Mouse (Mus musculus): ENCODE measurements around the gene Cpne1. TPM values are rescaled to one million over a fixed set of nuclear protein-coding genes. Genes with fewer than 3 reads are reported as not detected.
A peak's percentile ranks its signal among the peaks of the same experiment; 100 is the strongest.
"Not testable (repeated sequence)": the region's sequence is repeated elsewhere in the genome, so short reads cannot be mapped to it uniquely, and the experiment has no call there.

Gene Cpne1
- polyA plus RNA-seq, 1 experiment, result 51.2 TPM

- peaks cover 21% of the 10 kb centered on the region for H3K36me3 ChIP-seq (ENCODE audit: control insufficient read depth, insufficient read depth, low read length)
- H3K4me3 ChIP-seq (ENCODE audit: low read depth, low read length), result peak overlapping the region; percentile 77
- TF ChIP-seq CTCF (IDR thresholded peaks at IDR 0.05; ENCODE audit: extremely low read depth, insufficient read length, insufficient replicate concordance, low read depth, low read length), result no peak
- 3% methylated on average over 16 of the region's 16 CpGs for WGBS
- no peaks in the 10 kb centered on the region for H3K27me3 ChIP-seq (ENCODE audit: control insufficient read depth, insufficient read depth, low read length)
- peak overlapping the region; percentile 35 for H3K27ac ChIP-seq (ENCODE audit: insufficient read depth, low read depth, low read length)
- no peaks in the 10 kb centered on the region for H3K4me1 ChIP-seq (ENCODE audit: control insufficient read depth, insufficient read depth, insufficient read length, low read length)
Observed at GRCm38 (mm10) chr2:156143367-156143766, 31.6 kb upstream of the Cpne1 start.

- H3K4me3 ChIP-seq (ENCODE audit: low read depth, low read length), result no peak overlapping the region
- TF ChIP-seq CTCF (IDR thresholded peaks at IDR 0.05; ENCODE audit: extremely low read depth, insufficient read length, insufficient replicate concordance, low read depth, low read length) (no peak), POLR2A (IDR thresholded peaks at IDR 0.05; ENCODE audit: low read depth, low read length) (no peak)
- WGBS, result 81% methylated on average over 2 of the region's 2 CpGs
Observed at GRCm38 (mm10) chr2:156142820-156143219, 31.1 kb upstream of the Cpne1 start.

GRCm38 (mm10) chr2:156135695-156136094, 23.9 kb upstream of the Cpne1 start:
- H3K27me3 ChIP-seq (ENCODE audit: control insufficient read depth, insufficient read depth, low read length), result no peaks in the 10 kb centered on the region
- H3K4me3 ChIP-seq (ENCODE audit: low read depth, low read length), result no peak overlapping the region
- H3K27ac ChIP-seq (ENCODE audit: insufficient read depth, low read depth, low read length), result no peak overlapping the region
- H3K4me1 ChIP-seq (ENCODE audit: control insufficient read depth, insufficient read depth, insufficient read length, low read length), result no peaks in the 10 kb centered on the region
- 88% methylated on average over 6 of the region's 6 CpGs for WGBS
- H3K36me3 ChIP-seq (ENCODE audit: control insufficient read depth, insufficient read depth, low read length), result peaks cover 20% of the 10 kb centered on the region
- TF ChIP-seq CTCF (IDR thresholded peaks at IDR 0.05; ENCODE audit: extremely low read depth, insufficient read length, insufficient replicate concordance, low read depth, low read length) (peak; percentile 21; the same call in 1 of the 2 replicates), POLR2A (IDR thresholded peaks at IDR 0.05; ENCODE audit: low read depth, low read length) (no peak)

More at GRCm38 (mm10) chr2:156142820-156143219, 31.1 kb upstream of the Cpne1 start:
- Histone ChIP-seq H3K27ac (ENCODE audit: insufficient read depth, low read depth, low read length) (no peak overlapping the region), H3K27me3 (ENCODE audit: control insufficient read depth, insufficient read depth, low read length) (no peaks in the 10 kb centered on the region), H3K4me1 (ENCODE audit: control insufficient read depth, insufficient read depth, insufficient read length, low read length) (no peaks in the 10 kb centered on the region), H3K36me3 (ENCODE audit: control insufficient read depth, insufficient read depth, low read length) (peaks cover 18% of the 10 kb centered on the region)

- Histone ChIP-seq H3K27ac (ENCODE audit: insufficient read depth, low read depth, low read length) (no peak overlapping the region), H3K36me3 (ENCODE audit: control insufficient read depth, insufficient read depth, low read length) (peaks cover 18% of the 10 kb centered on the region), H3K27me3 (ENCODE audit: control insufficient read depth, insufficient read depth, low read length) (no peaks in the 10 kb centered on the region), H3K4me3 (ENCODE audit: low read depth, low read length) (no peak overlapping the region), H3K4me1 (ENCODE audit: control insufficient read depth, insufficient read depth, insufficient read length, low read length) (no peaks in the 10 kb centered on the region)
- TF ChIP-seq POLR2A (IDR thresholded peaks at IDR 0.05; ENCODE audit: low read depth, low read length) (no peak), CTCF (IDR thresholded peaks at IDR 0.05; ENCODE audit: extremely low read depth, insufficient read length, insufficient replicate concordance, low read depth, low read length) (no peak)
- WGBS, result 82% methylated on average over 5 of the region's 5 CpGs
Observed at GRCm38 (mm10) chr2:156134161-156134560, 22.4 kb upstream of the Cpne1 start.

GRCm38 (mm10) chr2:156126992-156127391, 15.2 kb upstream of the Cpne1 start, which contains the start of gene Gm28036:
TSS of gene Gm28036 (minus strand) at chr2:156127092.
- H3K4me1 ChIP-seq (ENCODE audit: control insufficient read depth, insufficient read depth, insufficient read length, low read length), result no peaks in the 10 kb centered on the region
- H3K36me3 ChIP-seq (ENCODE audit: control insufficient read depth, insufficient read depth, low read length), result peaks cover 36% of the 10 kb centered on the region
- TF ChIP-seq CTCF (IDR thresholded peaks at IDR 0.05; ENCODE audit: extremely low read depth, insufficient read length, insufficient replicate concordance, low read depth, low read length) (no peak), POLR2A (IDR thresholded peaks at IDR 0.05; ENCODE audit: low read depth, low read length) (no peak)
- H3K4me3 ChIP-seq (ENCODE audit: low read depth, low read length), result no peak within 1 kb of the TSS
- 94% methylated on average over 5 of the region's 5 CpGs for WGBS
- no peaks in the 10 kb centered on the region for H3K27me3 ChIP-seq (ENCODE audit: control insufficient read depth, insufficient read depth, low read length)
- H3K27ac ChIP-seq (ENCODE audit: insufficient read depth, low read depth, low read length), result no peak within 1 kb of the TSS

GRCm38 (mm10) chr2:156123731-156124130, 12.0 kb upstream of the Cpne1 start:
- 91% methylated on average over 5 of the region's 5 CpGs for WGBS
- peaks cover 28% of the 10 kb centered on the region for H3K36me3 ChIP-seq (ENCODE audit: control insufficient read depth, insufficient read depth, low read length)
- no peak overlapping the region for H3K27ac ChIP-seq (ENCODE audit: insufficient read depth, low read depth, low read length)
- H3K27me3 ChIP-seq (ENCODE audit: control insufficient read depth, insufficient read depth, low read length), result no peaks in the 10 kb centered on the region
- H3K4me3 ChIP-seq (ENCODE audit: low read depth, low read length), result no peak overlapping the region
- no peaks in the 10 kb centered on the region for H3K4me1 ChIP-seq (ENCODE audit: control insufficient read depth, insufficient read depth, insufficient read length, low read length)
- TF ChIP-seq CTCF (IDR thresholded peaks at IDR 0.05; ENCODE audit: extremely low read depth, insufficient read length, insufficient replicate concordance, low read depth, low read length) (no peak), POLR2A (IDR thresholded peaks at IDR 0.05; ENCODE audit: low read depth, low read length) (no peak)

- Histone ChIP-seq H3K36me3 (ENCODE audit: control insufficient read depth, insufficient read depth, low read length) (0 out of 2 replicates have a peak, but pooled peaks cover 10% of the 10 kb centered on the region), H3K4me3 (ENCODE audit: low read depth, low read length) (no peak overlapping the region), H3K27ac (ENCODE audit: insufficient read depth, low read depth, low read length) (no peak overlapping the region), H3K27me3 (ENCODE audit: control insufficient read depth, insufficient read depth, low read length) (no peaks in the 10 kb centered on the region), H3K4me1 (ENCODE audit: control insufficient read depth, insufficient read depth, insufficient read length, low read length) (no peaks in the 10 kb centered on the region)
- TF ChIP-seq CTCF (IDR thresholded peaks at IDR 0.05; ENCODE audit: extremely low read depth, insufficient read length, insufficient replicate concordance, low read depth, low read length), result no peak
- no peak for TF ChIP-seq POLR2A (IDR thresholded peaks at IDR 0.05; ENCODE audit: low read depth, low read length)
Observed at GRCm38 (mm10) chr2:156119566-156119965, 7.8 kb upstream of the Cpne1 start.

GRCm38 (mm10) chr2:156112080-156112423, 287 bp upstream of the Cpne1 start:
- peak overlapping the region; percentile 32 for H3K27ac ChIP-seq (ENCODE audit: insufficient read depth, low read depth, low read length)
- H3K27me3 ChIP-seq (ENCODE audit: control insufficient read depth, insufficient read depth, low read length); H3K36me3 ChIP-seq (ENCODE audit: control insufficient read depth, insufficient read depth, low read length); H3K4me1 ChIP-seq (ENCODE audit: control insufficient read depth, insufficient read depth, insufficient read length, low read length): not testable (repeated sequence)
- peak overlapping the region; percentile 91 for H3K4me3 ChIP-seq (ENCODE audit: low read depth, low read length)
- 10% methylated on average over 5 of the region's 5 CpGs for WGBS

Measured in small intestine, adult 2 months (tissue).